Mouse (Mus musculus): ENCODE results near the gene Lsamp.

DNA sequence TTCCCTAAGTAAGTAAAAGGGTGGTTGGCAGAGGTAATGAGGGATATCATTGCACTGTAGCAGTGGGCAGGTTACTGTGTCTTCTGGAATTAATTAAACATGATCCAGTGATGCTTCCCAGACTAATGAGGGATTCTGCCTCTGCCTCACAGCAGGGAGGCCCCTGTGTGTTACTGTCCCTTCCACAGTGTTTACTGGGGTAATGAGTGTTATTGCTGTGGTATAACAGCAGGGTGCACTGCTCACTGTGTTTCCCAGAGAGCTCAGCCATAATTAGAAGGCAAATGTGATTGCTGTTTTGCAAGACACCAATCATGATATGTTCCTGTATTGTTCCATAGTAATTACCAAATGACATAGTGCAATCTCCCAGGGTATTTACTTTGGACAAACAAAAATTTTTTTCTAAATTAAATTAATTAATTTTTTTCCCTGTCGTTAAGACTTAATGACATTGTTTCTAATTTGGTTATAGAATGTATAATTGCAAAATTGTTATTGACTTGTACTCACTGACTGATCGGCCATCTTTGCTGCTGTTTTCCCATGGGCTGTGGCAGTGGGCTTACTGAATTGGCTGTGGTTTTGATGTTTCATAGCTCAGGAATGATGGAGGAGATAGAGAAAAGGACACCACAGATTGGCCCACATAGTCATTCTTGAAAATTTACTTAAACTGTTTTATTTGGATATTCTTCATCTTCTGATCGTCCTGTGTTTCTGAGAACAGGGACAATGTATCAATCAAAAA lies 655.6 kb downstream of the Lsamp start:
- no peak for TF ChIP-seq GATA1 (IDR thresholded peaks at IDR 0.05; ENCODE audit: borderline replicate concordance, low read length)
- no peak for TF ChIP-seq FLI1 (IDR thresholded peaks at IDR 0.05; ENCODE audit: low read length)
